Mouse (Mus musculus) Muller cell, postnatal 12 days (primary cell): ENCODE data around the gene Schip1.

Experiments used
- DNase-seq: peaks from one replicate; pipeline ENCODE4 v3.0.0-alpha.2; 2015; ENCODE audit errors: inconsistent ontology term

Schip1 gene

GRCm38 (mm10) chr3:68583031-68583693, 518.6 kb downstream of the Schip1 start:
- DNase-seq: peak; percentile 42

- peak; percentile 89 for DNase-seq
Measured at GRCm38 (mm10) chr3:68583771-68584511, 519.3 kb downstream of the Schip1 start.

DNA sequence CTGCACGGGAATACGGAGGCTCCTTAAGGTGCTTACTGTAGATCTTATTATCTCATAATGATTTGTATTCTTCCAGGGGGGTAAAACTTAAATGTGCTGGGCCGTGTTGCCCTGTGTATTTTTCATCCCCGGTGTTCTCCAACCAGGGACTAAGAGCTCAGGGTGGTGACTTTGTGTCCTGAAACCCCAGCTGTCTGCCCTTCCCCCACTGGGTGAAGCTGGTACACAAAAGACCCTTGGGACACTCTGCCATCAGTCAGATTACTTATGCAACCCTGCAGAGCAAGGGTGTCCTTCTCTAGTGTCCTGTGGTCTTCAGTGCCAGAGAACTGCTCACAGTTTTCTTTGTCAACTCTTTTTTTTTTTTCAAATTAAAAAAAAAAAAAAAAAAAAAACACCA, 520.6 kb downstream of the Schip1 start:
- no peak for DNase-seq

GRCm38 (mm10) chr3:68586646-68587064, 522.1 kb downstream of the Schip1 start:
- DNase-seq: no peak

GRCm38 (mm10) chr3:68587567-68588245, 523.1 kb downstream of the Schip1 start:
- DNase-seq: no peak

GRCm38 (mm10) chr3:68589220-68589840, 524.7 kb downstream of the Schip1 start:
- no peak for DNase-seq

- no peak for DNase-seq
Measured at GRCm38 (mm10) chr3:68590436-68590835, 525.8 kb downstream of the Schip1 start.

GRCm38 (mm10) chr3:68592575-68592974, 528.0 kb downstream of the Schip1 start:
- DNase-seq: no peak

DNA sequence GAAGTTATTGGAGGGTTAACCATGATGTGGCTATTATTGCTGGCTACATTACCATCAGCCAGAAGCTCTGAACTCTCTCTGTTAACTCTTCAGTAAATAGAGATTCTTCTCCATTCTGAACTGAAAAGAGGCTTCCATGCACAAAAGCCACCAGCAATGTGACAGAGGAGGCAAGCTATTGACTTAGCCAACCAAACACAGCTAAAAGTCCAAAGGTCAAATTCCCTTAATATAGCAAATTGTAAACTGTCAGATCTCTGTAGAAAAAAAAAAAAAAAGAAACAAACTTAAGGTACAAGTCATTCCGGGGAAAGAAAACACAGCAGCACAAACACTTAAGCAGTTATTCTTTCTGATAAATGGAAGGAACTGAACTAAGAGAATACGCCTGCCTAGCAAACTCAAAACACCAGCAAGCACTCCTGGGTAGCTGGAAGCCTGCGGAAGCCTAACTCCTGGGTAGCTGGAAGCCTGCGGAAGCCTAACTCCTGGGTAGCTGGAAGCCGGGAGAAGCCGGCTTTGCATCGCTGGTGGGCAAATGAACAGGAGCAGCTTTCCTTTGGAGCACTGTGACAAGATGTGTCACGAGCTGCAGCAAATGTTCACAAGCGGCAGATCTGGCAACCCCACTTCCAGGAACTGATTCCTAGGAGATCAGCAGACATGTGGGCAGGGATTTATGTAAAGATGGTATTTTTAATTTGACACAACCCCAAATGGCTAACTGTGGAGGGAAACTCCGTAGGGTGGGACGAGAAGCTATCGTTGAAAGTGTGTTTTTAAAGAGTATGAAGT, 528.7 kb downstream of the Schip1 start:
- no peak for DNase-seq

- peak; percentile 79 for DNase-seq
Measured at GRCm38 (mm10) chr3:68595316-68595925, 530.8 kb downstream of the Schip1 start.

DNA sequence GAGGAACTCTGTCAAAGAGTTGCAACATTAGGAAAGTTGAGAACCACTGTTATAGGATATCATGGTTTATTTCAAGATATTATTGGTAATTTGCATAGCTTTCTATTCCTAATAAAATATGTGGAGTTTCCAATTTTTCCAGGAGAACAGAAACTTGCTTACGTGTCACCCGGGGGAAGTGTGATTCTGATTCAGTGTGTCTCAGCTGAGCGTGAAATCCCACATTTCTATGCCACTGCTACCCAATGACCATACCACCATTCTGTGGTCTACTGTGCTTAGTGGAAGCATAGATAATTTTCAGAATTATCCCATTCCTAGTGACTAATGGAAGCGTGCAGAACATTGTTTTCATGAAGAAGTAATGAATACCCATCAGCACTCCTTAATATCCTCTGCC, 532.3 kb downstream of the Schip1 start:
- DNase-seq: no peak

DNA sequence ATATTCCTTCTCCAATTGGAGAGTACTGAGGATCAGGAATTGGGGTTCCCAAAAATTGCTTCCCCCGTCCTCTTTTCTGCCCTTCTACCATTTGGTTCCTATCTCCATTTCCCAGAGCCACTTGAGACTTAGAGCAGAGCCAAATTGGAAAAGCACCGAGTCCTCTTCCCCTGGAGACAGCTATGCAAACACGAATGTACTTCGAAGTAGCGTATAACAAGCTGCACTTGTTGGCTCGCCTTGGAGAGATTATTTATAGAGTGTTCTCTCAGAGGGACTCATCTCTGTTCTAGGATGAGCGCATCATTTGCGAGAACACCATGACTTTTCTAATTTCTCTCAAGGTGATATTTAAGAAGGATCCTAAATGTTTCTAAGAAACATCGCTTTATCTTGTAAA, 538.3 kb downstream of the Schip1 start:
- no peak for DNase-seq

DNA sequence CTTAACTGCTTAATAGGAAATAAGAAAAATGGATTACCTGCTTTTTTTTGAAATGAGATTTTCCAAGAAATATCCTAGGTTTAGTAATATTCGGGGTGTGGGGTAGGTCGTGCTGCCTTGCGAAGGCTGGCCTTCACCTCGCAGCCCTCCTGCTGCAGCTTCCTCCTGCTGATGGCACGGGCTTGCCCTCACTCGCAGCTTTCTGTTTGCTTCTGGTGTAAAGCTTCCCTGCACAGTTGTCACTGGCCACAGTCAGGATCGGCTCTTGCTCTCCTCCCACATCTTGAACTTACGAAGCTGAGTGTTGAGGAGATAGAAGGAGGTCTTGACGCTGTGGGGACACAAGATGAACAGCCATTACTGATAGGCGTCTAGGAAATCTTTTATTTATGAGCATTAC, 539.9 kb downstream of the Schip1 start:
- DNase-seq: no peak

DNA sequence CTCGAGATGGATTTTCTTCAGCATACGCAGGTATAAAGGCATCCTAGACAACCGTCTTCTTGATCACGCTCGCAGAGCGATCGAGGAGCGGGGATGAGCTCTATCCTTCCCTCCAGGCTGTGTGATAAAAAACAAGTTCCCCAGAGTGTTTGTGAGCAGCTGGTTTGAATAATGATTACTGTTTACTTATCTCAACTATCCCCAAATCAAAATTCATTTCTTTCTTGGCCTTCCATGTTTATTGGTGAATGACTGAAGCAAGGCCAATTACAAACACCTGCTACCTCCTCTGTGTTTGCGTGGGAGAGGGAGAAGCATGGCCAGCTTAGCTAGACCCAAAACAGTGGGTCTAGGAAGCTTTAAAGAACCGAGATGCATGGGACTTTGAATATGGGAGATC, 540.4 kb downstream of the Schip1 start:
- no peak for DNase-seq

GRCm38 (mm10) chr3:68605942-68606603, 541.5 kb downstream of the Schip1 start:
- peak; percentile 33 for DNase-seq

- no peak for DNase-seq
Measured at GRCm38 (mm10) chr3:68606730-68607129, 542.1 kb downstream of the Schip1 start.

DNA sequence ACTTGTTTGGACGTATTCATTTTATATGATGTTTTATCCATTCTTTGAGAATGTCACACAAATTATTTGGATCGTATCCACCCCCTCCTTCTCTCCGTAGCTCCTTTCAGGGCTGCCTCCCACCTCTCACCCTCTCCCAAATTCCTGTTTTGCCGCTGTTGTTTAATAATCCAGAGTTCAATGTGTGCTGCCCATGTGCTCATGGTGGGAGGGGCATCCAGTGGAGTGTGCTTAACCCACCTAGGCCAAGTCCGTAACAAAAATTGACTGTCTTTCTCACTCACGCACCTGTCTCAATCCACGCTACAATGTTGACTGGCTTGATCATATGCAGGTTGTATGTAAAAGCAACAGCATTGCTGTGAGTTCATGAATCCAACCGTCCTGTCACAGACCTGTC, 542.7 kb downstream of the Schip1 start:
- no peak for DNase-seq

DNA sequence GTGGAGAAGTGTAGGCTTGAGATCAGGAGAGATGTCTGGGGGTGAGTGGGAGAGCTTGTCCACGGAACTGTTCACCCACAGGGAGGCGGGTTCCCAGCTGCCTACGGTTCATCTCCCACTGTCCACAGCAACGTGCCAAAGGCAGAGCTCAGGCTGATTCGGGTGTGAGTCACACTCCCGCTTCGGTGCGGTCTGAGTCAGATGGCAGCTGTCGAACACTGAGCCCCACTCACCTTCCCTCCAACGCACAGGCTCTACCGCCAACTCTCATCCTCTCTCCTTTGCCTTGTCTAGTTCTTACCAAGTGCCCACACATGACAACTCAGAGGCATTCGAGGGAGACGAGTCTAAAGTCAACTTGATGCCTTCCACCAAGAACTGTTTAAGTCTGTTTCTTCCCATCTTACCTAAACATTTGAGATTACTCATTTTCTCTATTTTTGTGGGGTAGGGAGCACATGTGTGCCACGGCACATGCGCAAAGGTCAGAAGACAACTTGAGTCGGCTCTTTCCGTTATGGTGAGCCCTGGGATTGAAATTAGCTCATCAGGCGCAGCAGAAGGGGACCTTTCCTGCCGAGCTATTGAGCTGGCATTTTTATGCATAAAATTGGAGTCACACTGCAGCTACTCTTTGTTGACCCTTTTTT, 544.4 kb downstream of the Schip1 start:
- DNase-seq: peak; percentile 84

DNA sequence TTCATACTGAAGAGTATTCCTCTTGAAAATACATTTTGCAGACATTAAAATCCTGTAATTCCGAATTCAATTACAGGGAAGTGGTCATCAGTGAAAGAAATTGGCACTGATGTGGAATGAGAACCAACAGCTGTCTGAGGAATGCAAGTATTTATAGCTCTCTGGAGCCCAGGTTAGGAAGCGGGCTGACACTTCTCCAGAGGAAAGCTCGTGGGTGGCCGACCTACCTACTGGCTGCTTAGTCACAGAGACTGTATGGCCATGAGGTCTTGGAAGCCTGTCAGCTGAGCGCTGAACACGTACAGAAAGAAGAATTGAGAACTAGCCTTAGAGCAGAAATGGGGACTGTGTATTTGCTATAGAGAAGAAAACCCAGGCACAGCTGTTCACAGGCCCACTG, 545.4 kb downstream of the Schip1 start:
- peak; percentile 42 for DNase-seq
